ENCODE assay signal across 29 mouse cellular contexts in genomic region chr3:18740344-18740743, GRCm38 (mm10).
"Had no signal": no experiment of that assay in that cellular context is flagged by ENCODE, and none has a peak within 500 bp of the region (broad histone marks: within the 10 kb centered on the region; RNA-seq: fewer than 3 reads in every experiment).

No protein-coding gene starts in this region.

- H3K36me3 ChIP-seq: embryonic facial prominence, embryonic 10.5 days; embryonic facial prominence, embryonic 12.5 days; embryonic facial prominence, embryonic 13.5 days; embryonic facial prominence, embryonic 15.5 days; forebrain, embryonic 10.5 days; forebrain, embryonic 12.5 days; forebrain, embryonic 15.5 days; heart, embryonic 10.5 days had no signal

- H3K4me1 ChIP-seq: embryonic facial prominence, embryonic 10.5 days; embryonic facial prominence, embryonic 12.5 days; embryonic facial prominence, embryonic 13.5 days; embryonic facial prominence, embryonic 15.5 days; forebrain, embryonic 10.5 days; forebrain, embryonic 12.5 days; forebrain, embryonic 13.5 days; forebrain, embryonic 15.5 days; heart, embryonic 10.5 days had no signal

- H3K27ac ChIP-seq: embryonic facial prominence, embryonic 10.5 days; embryonic facial prominence, embryonic 12.5 days; embryonic facial prominence, embryonic 13.5 days; embryonic facial prominence, embryonic 15.5 days; forebrain, embryonic 10.5 days; forebrain, embryonic 12.5 days; forebrain, embryonic 13.5 days; forebrain, embryonic 15.5 days; gastrocnemius, adult 2 months; heart, adult 2 months; heart, embryonic 10.5 days had no signal

- ATAC-seq: forebrain, embryonic 13.5 days; forebrain, embryonic 14.5 days; forebrain, embryonic 15.5 days; forebrain, embryonic 16.5 days had no signal

- H3K27me3 ChIP-seq: embryonic facial prominence, embryonic 12.5 days; embryonic facial prominence, embryonic 13.5 days; embryonic facial prominence, embryonic 15.5 days; forebrain, embryonic 12.5 days; forebrain, embryonic 13.5 days; forebrain, embryonic 15.5 days had no signal

- H3K9me3 ChIP-seq: embryonic facial prominence, embryonic 10.5 days; embryonic facial prominence, embryonic 12.5 days; embryonic facial prominence, embryonic 13.5 days; embryonic facial prominence, embryonic 15.5 days; forebrain, embryonic 10.5 days; forebrain, embryonic 12.5 days; forebrain, embryonic 13.5 days; forebrain, embryonic 15.5 days; heart, embryonic 10.5 days had no signal

- H3K4me3 ChIP-seq: embryonic facial prominence, embryonic 10.5 days; embryonic facial prominence, embryonic 12.5 days; embryonic facial prominence, embryonic 13.5 days; embryonic facial prominence, embryonic 15.5 days; erythroblast, embryonic 14.5 days; forebrain, embryonic 10.5 days; forebrain, embryonic 12.5 days; forebrain, embryonic 13.5 days; forebrain, embryonic 15.5 days; gastrocnemius, adult 2 months; heart, adult 2 months; heart, embryonic 10.5 days had no signal

- H3K4me2 ChIP-seq: embryonic facial prominence, embryonic 12.5 days; embryonic facial prominence, embryonic 13.5 days; embryonic facial prominence, embryonic 15.5 days; forebrain, embryonic 12.5 days; forebrain, embryonic 13.5 days; forebrain, embryonic 15.5 days; heart, embryonic 11.5 days had no signal

- DNase-seq: cerebellum, adult 8-10 months; cerebellum, adult 9-10 months; cerebellum, adult 9-11 months; cerebellum, postnatal 10 days; cerebellum, postnatal 14 days; cerebellum, postnatal 25 days; cerebellum, postnatal 36 days; embryo, embryonic 11 days; gastrocnemius, adult 2 months; gastrocnemius, postnatal 10 days; gastrocnemius, postnatal 14 days; gastrocnemius, postnatal 25 days; gastrocnemius, postnatal 36 days; heart, adult 11 months; heart, adult 18-20 months; heart, adult 2 months had no signal

- H3K9ac ChIP-seq: embryonic facial prominence, embryonic 12.5 days; embryonic facial prominence, embryonic 13.5 days; embryonic facial prominence, embryonic 15.5 days; forebrain, embryonic 12.5 days; forebrain, embryonic 13.5 days; forebrain, embryonic 15.5 days had no signal
